Mouse (Mus musculus): ENCODE measurements around the gene Frat2.

DNA sequence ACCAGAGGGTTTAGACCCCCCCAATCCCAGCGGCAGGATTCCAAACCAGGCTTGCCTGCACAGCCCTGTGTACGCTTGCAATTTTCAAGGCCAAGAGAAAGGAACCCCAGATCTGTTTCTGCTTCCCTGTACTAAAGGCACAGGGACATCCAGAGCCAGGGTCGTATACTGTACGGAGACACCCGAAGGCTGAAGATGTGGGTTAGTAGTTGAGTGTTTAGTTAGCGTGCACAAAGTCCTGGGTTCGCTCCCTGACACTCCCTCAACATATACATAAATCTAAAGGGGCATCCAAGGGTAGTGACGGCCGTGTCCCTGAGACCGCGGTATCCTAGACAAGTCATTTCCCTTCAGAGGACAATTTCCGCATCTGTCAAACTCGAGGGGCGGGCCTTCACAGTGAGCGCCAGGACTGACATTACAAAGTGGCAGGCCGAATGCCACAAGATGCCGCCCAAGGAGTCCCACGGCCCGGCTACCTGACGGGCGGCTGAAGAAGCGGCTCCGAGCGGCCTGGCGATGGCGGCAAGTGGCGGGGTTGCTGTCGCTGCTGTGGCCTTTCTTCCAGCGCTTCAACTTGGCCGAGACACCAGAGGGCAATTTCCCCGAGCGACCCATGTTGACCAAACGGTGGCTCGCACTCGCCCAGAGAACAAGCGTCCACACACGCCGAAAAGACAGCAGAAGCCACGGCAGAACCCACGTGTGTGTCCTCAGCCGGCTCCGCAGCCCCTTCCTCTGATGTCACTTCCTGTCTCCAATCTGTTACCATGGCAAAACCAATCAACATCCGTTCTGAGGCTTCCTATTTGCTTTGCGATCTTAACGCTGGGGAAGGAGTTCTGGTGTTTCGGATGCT lies 47.8 kb upstream of the Frat2 start, which contains the start of gene Rrp12:
- TF ChIP-seq POU5F1 (IDR thresholded peaks at IDR 0.05; ENCODE audit: borderline replicate concordance, low read length) = no peak
- no peak for TF ChIP-seq CTCF (conservative IDR thresholded peaks at IDR 0.05; ENCODE audit: low read length)
- TF ChIP-seq NANOG (IDR thresholded peaks at IDR 0.05; ENCODE audit: borderline replicate concordance, low read length) = no peak

All from E14TG2a.4 (cell line).